Mouse (Mus musculus): Measurements from ENCODE around the gene Oxtr.

Gene Oxtr

GRCm38 (mm10) chr6:112488821-112489180 is 942 bp downstream of the Oxtr start:
- no peak for DNase-seq (ENCODE audit: extremely low spot score)

GRCm38 (mm10) chr6:112487993-112488392 is 1.8 kb downstream of the Oxtr start:
- no peak for DNase-seq (ENCODE audit: extremely low spot score)

GRCm38 (mm10) chr6:112484316-112484715 is 5.4 kb downstream of the Oxtr start:
- peak; percentile 31 for DNase-seq (ENCODE audit: extremely low spot score)

- no peak for DNase-seq (ENCODE audit: extremely low spot score)
Measured at GRCm38 (mm10) chr6:112479861-112480260, 9.9 kb downstream of the Oxtr start.

GRCm38 (mm10) chr6:112471644-112472043 is 18.1 kb downstream of the Oxtr start:
- DNase-seq (ENCODE audit: extremely low spot score): no peak

- DNase-seq (ENCODE audit: extremely low spot score): no peak
Measured at GRCm38 (mm10) chr6:112466001-112466400, 23.7 kb downstream of the Oxtr start.

GRCm38 (mm10) chr6:112465441-112465840 is 24.3 kb downstream of the Oxtr start:
- no peak for DNase-seq (ENCODE audit: extremely low spot score)

- no peak for DNase-seq (ENCODE audit: extremely low spot score)
Measured at GRCm38 (mm10) chr6:112463331-112463730, 26.4 kb downstream of the Oxtr start.

- DNase-seq (ENCODE audit: extremely low spot score): no peak
Measured at GRCm38 (mm10) chr6:112461459-112461858, 28.3 kb downstream of the Oxtr start.

GRCm38 (mm10) chr6:112459341-112459749 is 30.4 kb downstream of the Oxtr start, which contains the start of gene Cav3:
Gene Cav3, plus strand, starts transcription at chr6:112459505.
- no peak for DNase-seq (ENCODE audit: extremely low spot score)

- no peak for DNase-seq (ENCODE audit: extremely low spot score)
Measured at GRCm38 (mm10) chr6:112445675-112446074, 44.1 kb downstream of the Oxtr start.

GRCm38 (mm10) chr6:112426018-112426732 is 63.6 kb downstream of the Oxtr start:
- DNase-seq (ENCODE audit: extremely low spot score): no peak

- DNase-seq (ENCODE audit: extremely low spot score): no peak
Measured at GRCm38 (mm10) chr6:112423746-112424501, 65.8 kb downstream of the Oxtr start.
